Mouse (Mus musculus) liver, postnatal 0 days (tissue): ENCODE results near the gene Ltbp2.

Source experiments
- CTCF ChIP-seq: sonication (generic); IDR thresholded peaks from 2 replicates; pipeline ENCODE4 v1.5.1; 2016; ENCODE audit warnings: antibody characterized with exemption, low read depth
- EP300 ChIP-seq: IDR thresholded peaks from 2 replicates; pipeline ENCODE4 v1.6.1; 2016; ENCODE audit warnings: antibody characterized with exemption, low read depth, mild to moderate bottlenecking

- TF ChIP-seq CTCF (no peak), EP300 (no peak)
Measured at GRCm38 (mm10) chr12:84917799-84918198, 41.5 kb upstream of the Ltbp2 start.
